ENCODE assay signal across 25 mouse cellular contexts in genomic region chr2:179022675-179023194, GRCm38 (mm10).
DNase-seq lines count a peak whose midpoint lies in the region; ATAC-seq and TF ChIP-seq lines count a peak whose summit lies in the region.
"Had no signal": no experiment of that assay in that cellular context is flagged by ENCODE, and none has a peak within 500 bp of the region (broad histone marks: within the 10 kb centered on the region; RNA-seq: fewer than 3 reads in every experiment).

No protein-coding gene starts in this region.

- H3K27me3 ChIP-seq in limb, embryonic 15.5 days: no peaks in the 10 kb centered on the region
- no peaks in the 10 kb centered on the region for H3K27me3 ChIP-seq in limb, embryonic 10.5 days (ENCODE audit: low read depth, poor library complexity, severe bottlenecking)
- H3K27me3 ChIP-seq: heart, embryonic 12.5 days; kidney, embryonic 15.5 days; midbrain, embryonic 15.5 days; Patski had no signal

- peak; percentile 6; the same call in 1 of the 2 replicates for ATAC-seq in limb, embryonic 15.5 days (ENCODE audit: insufficient number of reproducible peaks, low FRiP score, low TSS enrichment, low read depth)
- ATAC-seq: forebrain, embryonic 14.5 days; midbrain, embryonic 15.5 days; Patski had no signal

- H3K9ac ChIP-seq in limb, embryonic 15.5 days: no peak overlapping the region
- H3K9ac ChIP-seq: heart, embryonic 12.5 days; hindbrain, embryonic 14.5 days; kidney, embryonic 15.5 days; liver, embryonic 14.5 days; midbrain, embryonic 15.5 days had no signal

- H3K4me3 ChIP-seq in limb, embryonic 15.5 days: no peak overlapping the region
- H3K4me3 ChIP-seq in limb, embryonic 10.5 days: no peak overlapping the region
- H3K4me3 ChIP-seq in lung, adult 2 months (replicated peaks; ENCODE audit: extremely low read depth, low read depth, low read length): no peak overlapping the region
- H3K4me3 ChIP-seq: heart, adult 2 months; heart, embryonic 12.5 days; kidney, embryonic 15.5 days; midbrain, embryonic 15.5 days had no signal

- no peak for DNase-seq in limb, embryonic 10.5 days (ENCODE audit: low spot score)
- peak; percentile 44 for DNase-seq in lung, adult 2 months
- DNase-seq in lung, postnatal 14 days: peak; percentile 22
- no peak for DNase-seq in cerebellum, postnatal 36 days
- DNase-seq in layer of hippocampus, adult 9-11 months: no peak
- DNase-seq in embryo, embryonic 10.5 days (ENCODE audit: low spot score): no peak
- DNase-seq: adrenal gland, postnatal 25 days; cerebellum, adult 18-20 months; cerebellum, postnatal 14 days; heart, adult 2 months; heart, postnatal 4 days; kidney, adult 18-20 months; kidney, postnatal 25 days; right cerebral cortex, postnatal 4 days; thymus, adult 18-20 months; thymus, postnatal 25 days had no signal

- H3K27ac ChIP-seq in limb, embryonic 15.5 days: no peak overlapping the region
- no peak overlapping the region for H3K27ac ChIP-seq in limb, embryonic 10.5 days
- H3K27ac ChIP-seq: heart, adult 2 months; hindbrain, embryonic 14.5 days; kidney, embryonic 15.5 days; liver, embryonic 14.5 days; midbrain, embryonic 15.5 days; stomach, postnatal 0 days had no signal

- H3K4me1 ChIP-seq in limb, embryonic 15.5 days: no peaks in the 10 kb centered on the region
- H3K4me1 ChIP-seq in limb, embryonic 10.5 days: no peaks in the 10 kb centered on the region
- H3K4me1 ChIP-seq in lung, adult 2 months (ENCODE audit: control insufficient read depth, insufficient read depth, low read length): 0 out of 2 replicates have a peak, but pooled peaks cover 2% of the 10 kb centered on the region
- H3K4me1 ChIP-seq: kidney, embryonic 15.5 days; midbrain, embryonic 15.5 days had no signal

- WGBS in limb, embryonic 15.5 days: 70% methylated on average over 5 of the region's 5 CpGs
- WGBS in limb, embryonic 10.5 days: 72% methylated on average over 5 of the region's 5 CpGs
- WGBS in lung, adult 2 months: 62% methylated on average over 5 of the region's 5 CpGs

- no peak for TF ChIP-seq POLR2A in lung, adult 2 months (IDR thresholded peaks at IDR 0.05; ENCODE audit: borderline replicate concordance, extremely low read depth, low read depth, low read length)

- TF ChIP-seq CTCF in lung, adult 2 months (IDR thresholded peaks at IDR 0.05; ENCODE audit: insufficient read depth, low read length): no peak

- H3K9me3 ChIP-seq in limb, embryonic 15.5 days: no peaks in the 10 kb centered on the region
- H3K9me3 ChIP-seq in limb, embryonic 10.5 days (replicated peaks): no peaks in the 10 kb centered on the region
- H3K9me3 ChIP-seq: heart, embryonic 12.5 days; kidney, embryonic 15.5 days; midbrain, embryonic 15.5 days had no signal

- H3K4me2 ChIP-seq in limb, embryonic 15.5 days: no peak overlapping the region
- H3K4me2 ChIP-seq: heart, embryonic 12.5 days; hindbrain, embryonic 14.5 days; kidney, embryonic 15.5 days; midbrain, embryonic 15.5 days had no signal

- no peaks in the 10 kb centered on the region for H3K36me3 ChIP-seq in limb, embryonic 15.5 days
- H3K36me3 ChIP-seq in limb, embryonic 10.5 days: no peaks in the 10 kb centered on the region
- H3K36me3 ChIP-seq: heart, embryonic 12.5 days; kidney, embryonic 15.5 days; midbrain, embryonic 15.5 days had no signal

Comparison
In these comparisons a context has a peak if more than half of its experiments do, and no peak if none do; other contexts are left out.
1. DNase-seq: peak in lung, adult 2 months (single experiment) and lung, postnatal 14 days (single experiment); none in limb, embryonic 10.5 days (single experiment), cerebellum, postnatal 36 days (0 of 2), layer of hippocampus, adult 9-11 months (single experiment) and embryo, embryonic 10.5 days (single experiment).